Mouse (Mus musculus) layer of hippocampus, adult 8-10 months (tissue): ENCODE measurements at regions not wholly inside any gene's neighbourhood (a gene's known extent, or its start where the extent isn't known, plus 50 kb on each side); places are given as distances from the start of the nearest gene placed in this dataset.
A peak's percentile ranks its signal among the peaks of the same experiment; 100 is the strongest.
"Not testable (repeated sequence)": the region's sequence is repeated elsewhere in the genome, so short reads cannot be mapped to it uniquely, and the experiment has no call there.

Experiments
- DNase-seq, 2 experiments: peaks; one replicate each; pipeline ENCODE4 v3.0.0; 2022; ENCODE audit warnings: low spot score in 2 of 2

DNA sequence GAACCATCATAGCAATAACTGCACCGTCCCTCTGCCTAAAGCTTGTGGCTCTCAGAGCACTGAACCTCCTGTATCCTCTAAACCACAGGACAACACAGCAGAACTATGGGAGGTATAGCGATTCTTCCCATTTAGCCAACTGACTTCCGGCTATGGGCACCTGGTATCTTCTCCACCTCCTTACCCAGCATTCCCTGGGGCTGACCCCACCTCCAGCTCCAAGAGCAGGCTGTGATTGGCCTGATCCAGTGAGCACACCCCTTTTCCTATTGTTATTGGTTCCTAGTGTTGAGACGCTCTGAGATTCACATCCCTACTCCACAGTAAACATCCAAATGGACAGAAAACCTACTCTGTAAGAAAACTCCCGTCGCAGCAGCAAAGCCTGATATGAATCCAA is 236.7 kb downstream of the Prex1 start:
- no peak for DNase-seq

DNA sequence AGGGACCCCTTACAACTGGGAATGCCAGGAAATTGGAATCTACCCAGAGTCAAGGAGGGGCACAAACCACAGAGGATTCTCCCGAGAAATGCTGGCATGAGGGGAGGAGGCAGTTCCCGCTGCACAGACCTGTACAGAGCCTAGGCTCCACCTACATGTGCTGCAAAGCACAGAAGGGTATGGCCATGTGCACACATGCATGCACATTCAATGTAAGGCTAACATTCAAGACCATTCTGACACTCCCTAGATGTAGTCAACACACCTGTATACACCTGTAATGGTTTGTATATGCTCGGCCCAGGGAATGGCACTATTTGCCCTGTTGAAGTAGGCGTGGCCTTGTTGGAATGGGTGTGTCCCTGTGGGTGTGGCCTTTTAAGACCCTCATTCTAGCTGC is 238.0 kb downstream of the Prex1 start:
- DNase-seq = no peak

DNA sequence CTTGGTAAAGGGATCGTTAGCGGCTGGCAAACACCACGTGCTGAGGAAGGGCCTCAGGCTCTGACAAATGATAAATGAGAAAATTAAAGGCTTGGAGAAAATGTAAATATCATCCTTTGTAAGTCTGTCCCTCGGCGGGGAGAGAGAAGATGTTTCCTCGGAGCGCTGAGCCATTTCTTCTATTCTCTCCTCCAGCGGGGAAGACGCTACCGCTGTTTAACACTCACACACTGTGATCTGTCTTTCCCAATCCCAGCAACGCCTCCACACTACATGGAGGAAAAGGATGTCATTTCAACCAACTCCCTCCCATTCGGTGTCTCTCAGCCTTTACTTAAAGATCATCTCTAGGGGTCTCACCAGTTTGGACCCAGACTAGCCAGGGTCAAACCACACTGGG is 239.0 kb downstream of the Prex1 start:
- DNase-seq = no peak

DNA sequence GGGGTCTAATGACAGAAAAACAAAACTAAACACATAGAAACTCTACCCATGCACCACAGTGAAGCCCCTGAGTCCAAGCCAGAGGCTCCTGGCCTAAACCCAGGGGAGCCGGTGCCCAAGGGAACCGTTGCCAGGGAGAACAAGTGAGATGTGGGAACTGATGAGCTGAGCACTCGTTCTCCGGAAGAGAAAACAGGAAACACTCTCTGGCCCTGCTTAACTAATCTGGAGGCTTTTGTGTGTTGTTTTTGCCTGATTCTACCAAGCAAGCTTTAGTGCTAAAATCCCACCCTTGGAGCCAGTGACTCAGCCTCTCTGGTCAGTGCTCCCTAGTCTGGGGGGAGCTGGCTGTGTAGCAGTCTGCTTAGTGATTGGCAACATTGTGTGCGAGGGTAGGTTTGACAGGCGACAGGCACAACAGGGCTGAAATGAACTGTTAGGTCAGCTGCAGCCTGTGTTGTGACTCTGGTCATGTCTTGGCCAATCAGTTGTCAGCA is 242.3 kb downstream of the Prex1 start:
- DNase-seq = peak in 1 of 2 experiments; percentile 30

DNA sequence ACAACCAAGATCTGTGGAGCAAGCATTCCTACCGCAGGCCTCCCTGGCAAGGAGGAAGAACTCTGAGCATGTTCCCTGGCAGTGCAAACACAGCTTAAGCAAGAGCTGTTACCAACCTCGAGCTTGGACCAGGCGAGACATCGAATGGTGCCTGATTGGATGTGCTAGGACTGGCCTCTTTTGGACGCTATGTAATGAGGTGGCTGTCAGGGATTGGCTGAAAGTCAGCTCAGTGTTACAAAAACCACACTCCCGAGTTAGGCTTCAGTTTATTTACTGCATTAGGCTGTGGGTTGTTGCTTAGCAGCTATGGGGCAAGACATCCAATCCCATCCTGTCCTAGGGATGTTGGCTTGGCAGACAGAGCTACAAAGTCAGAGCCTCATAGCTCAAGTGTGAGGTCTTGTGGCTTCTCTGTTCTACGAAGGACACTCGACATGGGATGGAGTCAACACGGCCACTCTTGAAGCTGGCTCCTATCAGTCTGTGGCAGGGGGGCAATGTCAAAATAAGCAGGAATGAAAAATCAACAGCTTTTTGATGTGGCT is 244.5 kb downstream of the Prex1 start:
- DNase-seq = no peak

DNA sequence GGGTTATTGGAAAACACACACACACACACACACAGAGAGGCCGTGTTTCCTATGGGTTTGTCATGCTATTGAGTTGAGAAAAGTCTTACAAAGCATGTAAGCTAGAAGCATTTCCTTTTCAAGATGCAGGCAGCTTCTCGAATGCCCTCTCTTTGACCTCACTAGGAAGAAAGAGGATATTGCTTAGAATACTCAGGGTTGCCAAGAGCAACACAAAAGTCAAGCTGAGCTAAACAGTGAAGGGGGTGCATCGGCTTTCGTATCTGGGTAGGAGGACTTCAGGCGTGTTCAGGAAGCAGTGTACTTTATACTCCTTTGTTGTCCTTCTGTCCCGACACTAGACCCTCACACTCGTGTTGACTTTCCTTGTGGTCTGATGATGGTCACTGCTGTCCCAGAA is 246.5 kb downstream of the Prex1 start:
- no peak for DNase-seq

DNA sequence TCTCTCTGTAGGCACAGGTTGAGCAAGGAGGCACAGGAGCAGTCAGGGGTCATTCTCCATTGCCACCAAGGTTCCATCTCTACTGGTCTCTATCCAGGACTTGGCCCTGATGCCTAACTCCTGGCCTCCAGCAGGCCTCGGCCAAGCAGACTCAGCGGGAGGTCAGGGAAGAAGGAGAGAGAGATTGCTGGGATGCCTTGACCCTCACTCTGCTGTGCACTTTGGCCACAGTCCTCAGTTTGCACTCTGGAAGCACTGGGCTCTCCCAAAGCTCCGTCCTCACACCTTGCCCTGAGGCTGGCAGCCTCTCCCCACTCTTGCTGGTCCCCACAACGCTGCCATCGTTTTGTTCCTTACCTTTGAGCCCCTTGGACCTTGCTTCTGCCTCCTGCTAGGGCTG is 248.1 kb downstream of the Prex1 start:
- DNase-seq = no peak

DNA sequence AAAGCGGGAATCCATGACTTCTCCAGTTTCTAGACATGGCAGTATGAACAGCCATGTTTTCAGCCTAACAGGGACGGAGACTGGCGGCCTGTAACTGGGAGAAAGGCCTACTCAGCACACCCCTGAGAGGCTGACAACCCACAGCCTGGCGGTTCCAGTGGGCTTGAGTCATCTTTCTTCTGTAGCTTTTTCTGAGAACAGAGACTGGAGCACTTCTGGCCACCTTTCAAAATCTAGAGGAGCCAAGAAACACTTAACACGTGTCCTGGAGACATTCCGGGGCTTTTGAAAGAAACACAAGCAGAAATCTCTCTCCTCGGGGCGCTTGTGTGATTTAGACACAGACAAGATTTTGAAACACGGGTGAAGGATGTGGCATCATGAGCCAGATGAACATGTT is 250.1 kb downstream of the Prex1 start:
- no peak for DNase-seq

DNA sequence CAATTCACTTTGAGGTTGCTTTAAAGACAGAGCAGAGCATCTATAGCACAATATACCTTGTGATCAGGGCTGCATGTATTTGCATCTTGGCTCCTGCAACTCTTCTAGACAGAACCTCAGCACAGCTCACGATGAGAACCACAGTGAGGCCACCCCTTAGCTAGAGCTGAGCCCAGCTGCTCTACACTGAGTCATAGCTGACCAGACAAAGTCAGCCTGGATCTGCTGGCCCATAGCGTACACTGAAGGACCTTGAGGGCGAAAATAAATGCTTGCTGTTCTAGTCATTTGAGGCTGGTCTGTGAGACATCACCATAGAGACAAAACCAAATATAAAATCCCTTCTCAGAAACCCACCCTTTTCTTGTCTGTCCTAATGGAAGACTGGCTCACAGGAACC is 251.7 kb downstream of the Prex1 start:
- DNase-seq = no peak

DNA sequence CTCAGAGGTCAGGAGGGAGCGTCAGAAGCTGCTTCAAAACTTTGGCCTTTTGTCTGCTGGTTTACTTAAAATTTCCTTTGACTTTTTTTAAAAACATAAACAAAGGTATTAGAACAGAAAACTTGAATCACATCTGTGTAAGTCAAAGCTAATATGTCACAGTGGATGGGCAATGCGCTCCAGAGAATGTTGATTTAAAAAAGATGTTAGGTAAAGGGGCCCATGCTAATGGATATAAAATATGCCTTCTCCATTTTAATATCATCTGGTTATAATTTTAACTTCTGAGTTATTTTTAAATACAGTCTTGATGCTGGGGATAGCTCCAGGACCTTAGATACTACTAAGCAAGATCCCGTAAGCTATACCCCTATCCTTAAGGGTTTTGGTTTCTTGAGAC is 252.5 kb downstream of the Prex1 start:
- no peak for DNase-seq

DNA sequence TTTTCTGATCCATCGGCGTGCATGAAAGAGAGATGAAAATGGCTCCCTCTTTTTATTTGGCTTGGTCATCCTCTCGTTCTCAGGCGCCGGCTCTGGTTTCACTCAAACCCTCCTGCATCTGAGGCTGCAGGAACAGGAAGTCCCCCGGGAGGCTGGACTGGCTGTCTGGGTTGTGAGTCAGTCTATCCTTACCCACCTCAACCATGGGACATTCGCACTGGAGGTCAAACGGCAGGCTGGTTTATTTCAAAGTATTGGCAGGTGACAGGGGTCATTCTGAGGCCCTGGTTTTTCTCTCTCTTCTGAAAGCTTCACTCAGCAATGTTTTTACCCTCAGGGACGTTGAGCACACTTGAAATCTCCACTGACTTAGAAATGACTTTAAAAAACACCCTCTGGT is 253.7 kb downstream of the Prex1 start:
- DNase-seq = no peak

DNA sequence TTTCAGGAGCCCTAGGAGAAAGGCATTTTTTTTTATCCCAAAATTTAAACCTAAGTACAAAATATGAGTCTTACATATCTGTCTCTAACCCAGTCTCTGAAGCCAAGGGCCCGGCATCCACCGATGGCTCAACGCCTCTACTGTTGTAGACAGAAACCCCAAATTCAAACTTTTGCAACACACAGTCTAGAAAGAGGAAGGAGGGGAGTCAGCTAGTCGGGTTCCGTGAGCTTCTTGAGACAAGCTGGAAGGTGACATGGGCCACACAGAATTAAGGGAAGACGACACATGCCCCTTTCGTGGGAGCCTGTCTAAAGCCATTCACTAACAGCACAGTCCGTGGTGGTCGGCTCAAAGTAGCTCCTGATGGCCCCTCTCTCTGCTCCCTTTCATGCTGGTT is 254.7 kb downstream of the Prex1 start:
- no peak for DNase-seq

DNA sequence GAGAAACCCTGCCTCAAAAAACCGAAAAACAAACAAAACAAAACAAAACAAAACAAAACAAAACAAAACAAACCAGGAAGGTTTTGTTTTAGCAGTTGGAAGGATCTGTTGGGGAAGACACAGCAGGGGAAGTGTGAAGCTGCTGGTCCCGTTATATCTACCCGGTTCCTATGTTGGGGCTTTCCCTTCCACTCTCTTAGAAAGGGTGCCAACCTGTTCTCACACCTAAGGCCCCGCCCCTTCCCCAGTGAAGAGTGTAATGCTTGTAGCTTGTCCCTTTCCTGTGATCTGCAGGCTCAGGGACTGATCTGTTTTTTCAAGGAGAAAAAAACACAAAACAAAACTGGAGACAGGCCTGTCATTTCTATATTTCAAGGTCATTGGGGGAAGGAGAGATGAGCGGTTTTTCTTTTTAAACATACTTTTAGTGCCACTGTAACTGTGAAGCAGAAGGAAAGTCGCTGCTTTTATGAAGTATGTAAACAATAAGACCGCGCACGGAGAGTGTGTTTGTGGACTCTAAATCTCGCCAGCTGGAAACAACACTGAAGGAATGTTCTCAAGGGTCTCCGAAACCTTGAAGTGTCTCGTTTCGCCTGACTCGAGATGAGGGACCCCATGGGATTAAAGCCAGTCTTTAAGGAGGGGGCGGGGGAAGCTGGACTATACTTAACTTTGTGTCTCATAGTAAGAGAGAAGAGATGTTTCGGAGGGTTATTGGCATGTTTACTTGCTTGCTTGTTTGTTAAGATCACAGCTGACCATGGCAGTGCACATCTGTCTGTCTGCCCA is 256.1 kb downstream of the Prex1 start:
- DNase-seq = no peak

DNA sequence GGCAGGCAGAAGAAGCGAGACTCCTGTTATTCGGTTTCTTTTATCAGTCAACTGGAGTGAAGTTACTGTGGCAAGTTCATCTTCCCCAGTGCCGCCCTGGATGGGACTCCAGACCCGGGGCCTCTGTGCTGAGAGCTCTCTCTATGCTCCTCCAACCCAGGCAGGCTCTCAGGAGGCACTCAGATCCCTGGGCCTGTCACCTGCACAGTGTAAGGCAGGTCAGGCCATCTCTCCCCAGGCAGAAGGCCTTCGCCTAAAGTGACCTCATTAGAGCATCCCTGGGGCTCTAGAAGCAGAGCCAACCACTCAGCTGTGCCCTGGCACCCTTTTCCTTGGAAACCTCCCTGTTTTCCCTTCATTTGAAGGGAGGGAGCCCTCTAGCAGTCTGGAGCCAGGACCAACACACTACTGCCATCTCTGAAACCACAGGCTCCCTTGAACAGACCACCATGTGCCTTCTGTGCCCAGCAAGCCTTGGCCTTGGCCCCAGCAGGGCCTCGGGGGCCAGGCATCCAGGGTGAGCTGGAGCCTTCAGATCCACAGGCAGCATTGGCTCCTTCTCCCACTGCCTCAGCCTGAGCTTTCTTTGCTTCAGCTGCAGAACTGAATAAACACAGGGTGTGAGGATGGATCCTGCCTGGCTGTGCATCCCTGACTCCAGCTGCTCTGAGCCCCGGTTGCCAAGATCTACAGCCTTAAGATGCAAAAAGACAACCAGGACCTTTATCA is 259.3 kb downstream of the Prex1 start:
- not testable (repeated sequence) for DNase-seq

DNA sequence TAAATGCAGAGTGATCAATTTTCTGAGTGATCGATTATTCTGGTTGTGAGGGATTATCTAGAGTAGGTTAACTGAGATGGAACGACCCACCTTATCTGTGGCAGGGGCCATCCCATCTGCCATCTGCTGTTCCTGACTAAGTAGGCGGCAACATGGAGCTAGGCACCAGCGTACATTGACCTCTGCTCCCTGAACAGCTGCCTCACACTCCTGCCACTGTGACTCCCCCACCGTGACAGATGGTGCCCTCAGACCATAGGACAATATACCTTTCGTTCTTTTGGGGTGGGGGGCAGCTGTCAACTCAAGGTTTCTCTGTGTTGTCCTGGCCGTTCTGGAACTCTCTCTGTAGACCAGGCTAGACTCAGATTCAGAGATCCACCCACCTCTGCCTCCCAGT is 262.7 kb downstream of the Prex1 start:
- DNase-seq = no peak

DNA sequence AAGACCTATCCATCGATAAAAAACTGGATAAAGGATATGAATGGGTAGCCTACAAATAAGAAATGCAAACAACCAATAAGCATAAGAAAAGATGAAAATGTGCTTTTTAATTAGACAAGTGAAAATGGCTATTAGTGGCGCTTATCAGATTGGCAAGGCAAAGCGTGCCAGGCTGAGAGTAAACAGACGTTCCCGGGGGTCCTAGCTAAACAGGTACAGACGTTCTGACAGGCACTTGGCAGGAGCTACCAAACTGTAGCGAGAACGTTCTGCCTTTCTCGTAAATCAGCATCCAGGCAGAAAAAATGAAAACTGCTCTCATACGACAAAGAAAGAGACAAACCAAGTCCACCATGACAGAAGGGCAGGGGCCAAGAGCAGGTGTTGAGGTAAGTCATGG is 263.3 kb downstream of the Prex1 start:
- no peak for DNase-seq

DNA sequence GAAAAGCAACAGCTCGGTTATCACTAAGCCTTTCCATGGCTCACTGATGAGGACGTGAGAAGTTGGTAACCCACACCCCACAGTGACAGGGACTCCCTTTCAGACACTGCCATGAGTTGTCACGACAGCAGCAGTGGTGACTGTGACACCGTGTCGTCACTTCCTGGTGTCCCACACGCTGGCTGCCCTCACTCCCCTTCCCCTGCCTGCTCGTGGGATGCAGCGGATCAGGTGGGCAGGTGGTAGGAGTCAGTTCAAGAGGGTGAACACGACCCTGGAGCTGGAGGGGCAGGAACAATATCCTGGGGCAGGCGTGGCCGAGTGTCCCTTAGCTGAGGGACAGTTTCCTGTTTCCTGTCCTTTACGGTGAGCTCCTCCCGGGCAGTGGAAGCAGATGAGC is 264.9 kb downstream of the Prex1 start:
- no peak for DNase-seq

DNA sequence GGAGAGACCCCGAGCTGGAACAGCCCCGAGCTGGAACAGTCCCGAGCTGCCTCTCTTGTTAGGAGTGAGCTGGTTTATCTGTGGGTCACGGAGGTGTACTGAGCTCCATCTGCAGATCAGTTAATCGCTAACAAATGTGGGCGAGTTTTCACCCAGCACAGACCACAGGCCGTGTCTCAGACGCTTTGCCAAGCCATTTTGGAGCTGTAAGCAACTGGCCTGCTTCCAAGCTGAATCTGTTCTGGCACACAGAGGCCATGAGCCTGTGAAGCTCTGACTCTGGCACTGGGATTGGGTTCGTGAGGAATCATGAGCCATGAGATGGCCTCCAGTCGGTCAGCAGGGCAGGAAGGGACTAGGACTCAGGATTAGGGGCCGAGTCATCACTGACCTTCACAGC is 265.5 kb downstream of the Prex1 start:
- DNase-seq = no peak

DNA sequence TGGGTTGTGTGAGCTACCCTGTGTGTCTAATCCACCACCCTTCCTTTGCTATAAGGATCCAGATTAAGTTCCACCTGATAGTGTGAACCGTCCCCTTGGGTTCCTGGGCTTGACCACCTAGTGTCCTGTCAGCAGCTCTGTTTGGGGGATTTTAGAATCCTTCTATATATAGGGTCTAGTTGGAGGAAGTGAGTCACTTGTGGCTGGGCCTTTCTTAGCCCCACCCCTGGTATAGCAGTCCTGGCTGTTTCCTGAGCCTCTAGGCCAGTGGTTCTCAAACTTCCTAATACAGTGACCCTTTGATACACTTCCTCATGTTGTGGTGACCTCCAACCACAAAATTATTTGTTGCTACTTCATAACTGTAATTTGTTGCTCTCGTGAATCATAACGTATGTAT is 267.1 kb downstream of the Prex1 start:
- DNase-seq = no peak

DNA sequence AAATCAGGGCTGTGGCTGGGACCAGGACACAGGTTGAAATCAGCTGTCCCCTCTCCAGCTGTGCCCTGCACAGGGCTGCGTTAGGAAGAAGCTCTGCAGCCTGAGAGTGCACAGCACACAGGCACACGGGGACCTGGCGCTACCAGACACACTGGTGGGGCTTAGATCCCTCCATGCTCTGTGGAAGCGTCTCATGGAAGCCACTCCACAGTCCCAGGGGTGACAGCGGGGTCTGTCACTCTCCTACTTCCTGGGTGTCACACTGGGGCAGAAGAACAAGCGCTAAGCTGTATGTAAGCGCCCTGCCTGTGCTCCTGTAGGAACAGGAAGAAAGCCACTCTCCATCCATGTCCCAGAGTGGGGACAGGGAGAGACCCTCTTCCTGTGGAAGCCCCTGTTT is 267.8 kb downstream of the Prex1 start:
- not testable (repeated sequence) for DNase-seq

DNA sequence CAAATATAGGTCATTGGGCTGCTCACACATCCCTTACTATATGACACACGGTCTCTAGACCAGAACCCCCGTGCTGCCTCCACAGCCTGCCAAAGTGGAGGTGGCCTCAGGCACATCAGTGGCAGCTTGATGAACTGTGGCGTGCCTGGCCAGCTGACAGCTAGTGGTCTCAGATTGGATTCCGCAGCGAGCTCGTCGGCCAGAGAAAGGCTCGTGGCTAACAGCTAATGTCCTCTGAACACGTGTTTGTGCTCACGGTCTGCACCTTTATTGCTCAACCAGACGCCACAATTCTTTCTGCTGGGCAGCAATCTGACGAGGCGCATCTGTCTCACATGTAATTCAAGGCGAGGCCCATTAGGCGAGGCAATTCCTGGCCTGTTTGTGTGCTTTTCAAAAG is 270.6 kb downstream of the Prex1 start:
- no peak for DNase-seq

DNA sequence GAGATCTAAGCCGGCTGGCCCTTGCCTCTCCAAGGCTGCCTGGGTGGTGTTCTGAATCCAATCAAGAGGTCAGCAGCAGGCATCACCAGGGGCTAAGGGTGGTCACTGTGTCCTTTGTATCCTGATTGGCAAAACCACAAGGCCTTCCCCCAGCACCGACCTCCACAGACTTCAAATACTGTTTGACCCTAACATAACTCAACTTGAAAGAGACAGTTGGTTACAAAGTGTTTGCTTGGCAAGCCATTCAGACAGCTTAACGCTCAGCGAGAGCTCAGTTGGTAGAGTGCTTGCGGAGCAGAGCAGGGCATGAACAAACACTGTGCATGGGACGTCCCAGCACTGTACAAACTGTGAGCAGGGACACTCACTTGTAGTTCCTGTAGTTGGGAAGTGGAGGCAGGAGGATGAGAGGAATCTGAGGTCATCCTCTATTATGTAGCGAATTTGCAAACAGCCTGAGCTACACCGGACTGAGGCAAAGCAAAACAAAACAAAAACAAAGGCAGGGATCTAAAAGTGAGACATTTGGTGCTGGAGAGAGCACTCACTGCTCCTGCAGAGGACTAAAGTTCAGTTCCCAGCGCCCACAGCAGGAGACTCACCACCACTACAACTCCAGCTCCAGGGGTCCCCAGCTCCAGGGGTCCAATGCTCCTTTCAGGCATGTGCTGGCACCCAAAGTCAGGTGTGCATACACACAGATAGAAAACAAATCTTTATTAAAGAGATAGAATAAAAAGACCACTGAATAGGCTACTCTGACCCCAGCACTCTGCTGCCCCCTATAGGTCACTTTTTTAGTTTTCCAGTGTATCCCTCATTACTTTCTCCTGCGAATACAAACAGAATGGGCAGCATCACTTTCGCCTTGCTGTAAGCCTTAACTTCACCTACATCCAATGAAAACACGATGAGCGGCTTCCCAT is 273.5 kb downstream of the Prex1 start:
- no peak for DNase-seq
